Mouse (Mus musculus) telencephalon, adult 2 months (tissue): ENCODE measurements around the gene Sox14.
A peak's percentile ranks its signal among the peaks of the same experiment; 100 is the strongest.

Experiments used
- DNase-seq: peaks from one replicate; pipeline ENCODE4 v3.0.0-alpha.2; 2011; ENCODE audit warnings: low read depth, low spot score

Gene Sox14

DNA sequence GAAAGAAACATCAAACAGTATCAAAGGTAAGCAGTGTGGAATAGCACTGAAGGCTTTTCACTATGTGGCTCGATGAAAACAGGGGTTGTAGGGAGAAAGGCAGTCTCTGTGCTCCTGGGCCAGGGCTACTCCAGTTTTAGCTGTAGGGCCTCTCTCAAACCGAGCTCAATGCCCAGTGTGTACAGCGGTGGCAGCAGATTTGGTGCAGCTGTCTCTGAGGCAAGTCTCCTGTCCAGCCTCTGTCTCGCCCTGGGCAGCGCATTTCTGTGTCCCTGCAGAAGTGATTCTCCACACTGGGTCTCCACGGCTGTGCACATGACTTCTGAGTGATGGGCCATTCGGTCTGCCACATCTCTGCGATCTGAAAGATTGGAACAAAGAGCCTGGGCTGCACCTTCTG, 27.6 kb downstream of the Sox14 start:
- DNase-seq, result no peak

DNA sequence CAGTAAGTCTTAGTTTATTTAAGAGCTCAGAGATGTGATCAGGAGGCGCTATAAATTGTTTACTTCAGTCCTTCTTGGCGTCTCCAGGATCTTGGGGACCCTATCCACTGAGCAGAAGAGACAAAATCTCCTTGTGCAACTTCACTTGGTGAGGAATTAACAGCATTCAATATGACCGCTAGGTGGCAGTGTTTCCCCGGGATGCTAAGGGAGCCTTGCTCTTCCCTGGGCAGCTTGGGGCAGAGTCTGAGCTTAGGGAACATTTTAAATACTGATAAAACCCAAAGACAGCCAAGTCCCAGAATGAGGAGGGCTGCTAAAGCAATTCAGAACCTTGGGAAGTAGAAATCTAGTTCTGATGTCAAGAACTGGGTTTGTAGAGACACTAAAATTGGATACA, 29.1 kb downstream of the Sox14 start:
- peak; percentile 39 for DNase-seq

- DNase-seq, result no peak
Measured at GRCm38 (mm10) chr9:99839367-99839766, 36.6 kb downstream of the Sox14 start.

GRCm38 (mm10) chr9:99838877-99839276, 37.1 kb downstream of the Sox14 start:
- no peak for DNase-seq

DNA sequence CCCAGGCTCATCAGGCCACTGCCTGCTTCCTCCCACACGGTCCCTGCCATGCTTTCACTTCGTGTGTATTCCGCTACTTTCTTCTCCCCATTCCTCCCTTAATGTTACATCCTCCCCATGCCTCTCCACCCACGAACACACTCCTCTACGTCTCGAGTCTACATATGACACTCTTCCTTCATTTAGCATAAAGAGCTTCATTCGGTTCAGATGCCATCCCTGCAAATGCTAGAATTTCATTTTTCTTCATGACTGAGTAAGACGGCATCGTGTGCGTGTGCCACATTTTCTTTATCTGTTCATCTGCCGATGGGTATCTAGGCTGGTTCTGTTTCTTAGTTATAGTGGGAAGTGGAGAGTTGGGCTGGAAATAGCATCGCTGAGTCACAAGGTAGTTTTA, 39.3 kb downstream of the Sox14 start:
- peak; percentile 80 for DNase-seq

DNA sequence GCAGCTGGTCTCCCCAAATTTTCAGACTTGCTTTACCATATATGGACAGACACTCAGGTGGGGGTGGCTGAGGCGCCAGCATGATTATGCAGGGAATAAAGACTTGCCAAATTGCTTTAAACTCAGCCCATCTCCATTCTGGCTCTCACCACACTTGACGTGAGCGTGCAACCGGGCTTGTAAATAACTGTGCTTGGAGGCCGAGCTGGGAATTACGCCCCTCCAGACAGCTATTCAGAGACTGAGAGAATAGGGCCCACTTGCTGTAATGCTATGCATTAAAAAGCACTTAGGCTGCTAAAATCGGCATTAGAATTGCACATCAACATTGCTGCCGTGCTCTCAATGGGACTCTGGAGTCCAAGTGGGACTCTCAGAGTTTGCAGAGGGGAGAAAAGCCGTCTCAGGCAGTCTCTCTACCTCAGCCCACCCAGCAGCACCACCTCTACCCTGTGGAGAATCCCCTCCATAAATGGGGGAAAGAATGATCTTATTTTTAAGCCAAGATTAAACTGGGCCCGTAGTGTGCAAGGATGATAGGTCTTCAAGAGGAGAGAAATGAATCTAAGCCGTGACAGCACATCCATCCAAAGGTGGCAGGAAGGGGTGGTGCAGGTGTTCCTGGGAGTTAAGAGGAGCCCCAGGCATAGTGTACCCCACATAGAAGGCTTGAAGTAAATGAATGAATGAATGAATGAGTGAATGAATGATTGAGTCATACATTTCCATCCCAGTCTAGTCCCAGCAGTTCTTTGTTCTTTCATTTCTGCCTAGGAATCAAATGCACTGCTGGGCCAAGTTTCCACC, 40.1 kb downstream of the Sox14 start:
- no peak for DNase-seq
